Comparison of ENCODE assay signal across 8 mouse cellular contexts in genomic region chr11:73047542-73047996, GRCm38 (mm10). TPM values are rescaled to one million over a fixed set of nuclear protein-coding genes. Genes with fewer than 3 reads are reported as not detected.
DNase-seq lines count a peak whose midpoint lies in the region; ATAC-seq and TF ChIP-seq lines count a peak whose summit lies in the region.

TSS of gene Ncbp3 (plus strand) at chr11:73047783.

- no peaks in the 10 kb centered on the region for H3K9me3 ChIP-seq in hindbrain, embryonic 16.5 days (ENCODE audit: control insufficient read depth, low read length)

- H3K4me1 ChIP-seq in hindbrain, embryonic 16.5 days (ENCODE audit: control insufficient read depth, insufficient read depth, low read depth, low read length) = peaks cover 14% of the 10 kb centered on the region

- peak within 1 kb of the TSS; percentile 89 for H3K9ac ChIP-seq in hindbrain, embryonic 16.5 days (ENCODE audit: low read depth, low read length)

- intact Hi-C loops in left cerebral cortex, adult 2 months (cut with DNase I) = loop anchor here (1.0 to 10.0 kb wide), 3 partner anchors 28 to 473 kb away; partner anchors contain the start of gene Camkk1

- ATAC-seq in hindbrain, embryonic 16.5 days = peak; percentile 97
- ATAC-seq in megakaryocyte, adult 5-6 weeks (ENCODE audit: poor library complexity, severe bottlenecking) = peak; percentile 98

- DNase-seq in WW6 (ENCODE audit: low read depth, low spot score) = peak; percentile 96
- peak; percentile 86 to 94 for DNase-seq in cerebellum, postnatal 4 days (ENCODE audit: low spot score in 2 of 2)
- DNase-seq in gastrocnemius, adult 18-20 months (ENCODE audit: low spot score) = peak; percentile 96
- peak; percentile 92 to 95 for DNase-seq in left cerebral cortex, adult 2 months (ENCODE audit: extremely low spot score in 1 of 2, low spot score in 2 of 2)
- DNase-seq in right cerebral cortex, adult 2 months (ENCODE audit: low spot score in 2 of 2) = peak; percentile 93 to 97
- peak; percentile 96 for DNase-seq in urinary bladder, postnatal 14 days (ENCODE audit: low spot score)

- peak within 1 kb of the TSS; percentile 80 for H3K4me3 ChIP-seq in hindbrain, embryonic 16.5 days (ENCODE audit: low read length)
- H3K4me3 ChIP-seq in left cerebral cortex, adult 2 months = peak within 1 kb of the TSS; percentile 90

- H3K4me2 ChIP-seq in hindbrain, embryonic 16.5 days (ENCODE audit: low read length) = peak within 1 kb of the TSS; percentile 72

- peak within 1 kb of the TSS; percentile 87 for H3K27ac ChIP-seq in hindbrain, embryonic 16.5 days (ENCODE audit: low read depth, low read length)
- peak within 1 kb of the TSS; percentile 98 for H3K27ac ChIP-seq in left cerebral cortex, adult 2 months

- TF ChIP-seq CTCF in left cerebral cortex, adult 2 months (IDR thresholded peaks at IDR 0.05) = peak; percentile 65

- no peaks in the 10 kb centered on the region for H3K27me3 ChIP-seq in hindbrain, embryonic 16.5 days (replicated peaks; ENCODE audit: control insufficient read depth, insufficient read depth, low read length)

- no peaks in the 10 kb centered on the region for H3K36me3 ChIP-seq in hindbrain, embryonic 16.5 days (ENCODE audit: control insufficient read depth, insufficient read depth, low read length)

- under 1% methylated on average over 39 of the region's 39 CpGs for WGBS in hindbrain, embryonic 16.5 days

RNA-seq across cellular contexts. Expression of gene Ncbp3, which starts in this region (rescaled TPM):
- total RNA-seq in gastrocnemius, adult 18-20 months (2021) = 1 to 10 TPM; 2.3 to 2.4 TPM
- polyA plus RNA-seq in hindbrain, embryonic 16.5 days (2015; fragmentation: Nextera tagmentation; extraction: Ambion mirVana) = 8.3 and 9.2 TPM in 2 replicates
- total RNA-seq in left cerebral cortex, adult 2 months (2021) = 10 to 100 TPM; 10.3 to 10.7 TPM
- total RNA-seq in megakaryocyte, adult 5-6 weeks (2015) = 8.1 and 8.9 TPM in 2 replicates
- 11.4 and 12.3 TPM in 2 replicates for total RNA-seq in megakaryocyte, adult 5-6 weeks (2017)

Comparison
In these comparisons a context has a peak if more than half of its experiments do, and no peak if none do; other contexts are left out.
1. Peak in every context shown above with its lines: DNase-seq, ATAC-seq, H3K4me3 ChIP-seq and H3K27ac ChIP-seq.